Mouse (Mus musculus) MEL (cell line): ENCODE data around the gene Fbxw4. TPM values are rescaled to one million over a fixed set of nuclear protein-coding genes. Genes with fewer than 3 reads are reported as not detected.

Source experiments
- DNase-seq: peaks from one replicate; pipeline ENCODE4 v3.0.0; 2011; ENCODE audit warnings: low read depth, low spot score
- H3K27ac ChIP-seq: 2 replicates; pipeline ENCODE4 v1.5.1; 2012; ENCODE audit warnings: low read depth, mild to moderate bottlenecking, control low read depth, low read length, moderate library complexity; ENCODE audit not compliant: control insufficient read depth
- H3K27me3 ChIP-seq, 2 experiments: fragments of 150-350 bp in 1 of 2; sonication (generic) in 1 of 2; 2 replicates each; pipeline ENCODE4 v1.6.1; 2012; ENCODE audit warnings: low read length in 2 of 2, mild to moderate bottlenecking in 2 of 2, improper control_type of control experiment in 1 of 2, moderate library complexity in 1 of 2; ENCODE audit not compliant: insufficient read depth in 2 of 2, control insufficient read depth in 1 of 2
- H3K36me3 ChIP-seq, 2 experiments: 2 replicates each; pipeline ENCODE4 v1.6.1; 2012 to 2014; ENCODE audit warnings: low read length in 2 of 2, improper control_type of control experiment in 1 of 2, inconsistent platforms in 1 of 2, mild to moderate bottlenecking in 1 of 2; ENCODE audit not compliant: insufficient read depth in 2 of 2, control insufficient read depth in 1 of 2
- H3K4me1 ChIP-seq, 2 experiments: fragments of 150-350 bp in 1 of 2; sonication (generic) in 1 of 2; 2 replicates each; pipeline ENCODE4 v1.6.1; 2012; ENCODE audit warnings: low read length in 2 of 2, improper control_type of control experiment in 1 of 2, mild to moderate bottlenecking in 1 of 2; ENCODE audit not compliant: insufficient read depth in 2 of 2, control insufficient read depth in 1 of 2
- H3K4me3 ChIP-seq, 2 experiments: fragments of 150-350 bp in 1 of 2; sonication (generic) in 1 of 2; 2 replicates each; pipeline ENCODE4 v1.5.1; 2012; ENCODE audit warnings: low read depth in 2 of 2, low read length in 2 of 2, mild to moderate bottlenecking in 2 of 2, moderate library complexity in 2 of 2, control low read depth in 1 of 2, improper control_type of control experiment in 1 of 2; ENCODE audit not compliant: control insufficient read depth in 1 of 2, insufficient read depth in 1 of 2
- H3K79me2 ChIP-seq: 2 replicates; pipeline ENCODE4 v1.6.1; 2012; ENCODE audit warnings: mild to moderate bottlenecking, low read length, moderate library complexity; ENCODE audit not compliant: control insufficient read depth, poor library complexity, insufficient read depth
- H3K9ac ChIP-seq: 2 replicates; pipeline ENCODE4 v1.6.1; 2012; ENCODE audit warnings: low read depth, mild to moderate bottlenecking, control low read depth, low read length, moderate library complexity; ENCODE audit not compliant: control insufficient read depth, poor library complexity, severe bottlenecking
- H3K9me3 ChIP-seq: fragments of 150-350 bp; sonication (generic); replicated peaks from 2 replicates; pipeline ENCODE4 v1.6.1; 2012; ENCODE audit warnings: mild to moderate bottlenecking, low read length, improper control_type of control experiment, moderate library complexity; ENCODE audit not compliant: insufficient read depth
- BHLHE40 ChIP-seq: IDR thresholded peaks from 2 replicates; pipeline ENCODE4 v1.6.1; 2012; ENCODE audit warnings: low read depth, mild to moderate bottlenecking, inconsistent platforms, low read length, improper control_type of control experiment, borderline replicate concordance
- CHD1 ChIP-seq: IDR thresholded peaks from 2 replicates; pipeline ENCODE4 v1.6.1; 2012; ENCODE audit warnings: low read depth, mild to moderate bottlenecking, inconsistent platforms, low read length, improper control_type of control experiment
- CHD2 ChIP-seq: IDR thresholded peaks from 2 replicates; pipeline ENCODE4 v1.6.1; 2011; ENCODE audit warnings: low read length, improper control_type of control experiment
- CTCF ChIP-seq, 3 experiments: IDR thresholded peaks in 2 of 3; conservative IDR thresholded peaks in 1 of 3; 2 replicates each; pipeline ENCODE4 v1.5.1; 2011 to 2012; ENCODE audit warnings: low read length in 3 of 3, low read depth in 2 of 3, mild to moderate bottlenecking in 2 of 3, improper control_type of control experiment in 1 of 3, inconsistent platforms in 1 of 3, mixed read lengths in 1 of 3, moderate library complexity in 1 of 3; ENCODE audit not compliant: control insufficient read depth in 1 of 3, insufficient read depth in 1 of 3, poor library complexity in 1 of 3, severe bottlenecking in 1 of 3
- E2F4 ChIP-seq: IDR thresholded peaks from 2 replicates; pipeline ENCODE4 v1.6.1; 2011; ENCODE audit warnings: low read depth, low read length, improper control_type of control experiment, borderline replicate concordance
- ELF1 ChIP-seq: IDR thresholded peaks from 2 replicates; pipeline ENCODE4 v1.6.1; 2014; ENCODE audit warnings: low read depth, mild to moderate bottlenecking, inconsistent platforms, low read length, improper control_type of control experiment, moderate library complexity
- EP300 ChIP-seq, 2 experiments: IDR thresholded peaks; 2 replicates each; pipeline ENCODE4 v1.6.1; 2011; ENCODE audit warnings: improper control_type of control experiment in 2 of 2, low read length in 2 of 2, low read depth in 1 of 2, mild to moderate bottlenecking in 1 of 2
- GABPA ChIP-seq: IDR thresholded peaks from 2 replicates; pipeline ENCODE4 v1.6.1; 2012; ENCODE audit warnings: low read depth, mild to moderate bottlenecking, inconsistent platforms, low read length, improper control_type of control experiment, moderate library complexity
- HCFC1 ChIP-seq: IDR thresholded peaks from 2 replicates; pipeline ENCODE4 v1.6.1; 2012; ENCODE audit warnings: low read depth, mild to moderate bottlenecking, inconsistent platforms, low read length, improper control_type of control experiment, moderate library complexity
- JUND ChIP-seq: IDR thresholded peaks from 2 replicates; pipeline ENCODE4 v1.6.1; 2011; ENCODE audit warnings: low read depth, mild to moderate bottlenecking, improper control_type of control experiment, low read length
- KAT2A ChIP-seq: conservative IDR thresholded peaks from 2 replicates; pipeline ENCODE4 v1.6.1; 2012; ENCODE audit warnings: low read depth, low read length, improper control_type of control experiment, inconsistent platforms
- MAFK ChIP-seq: IDR thresholded peaks from 2 replicates; pipeline ENCODE4 v1.6.1; 2011; ENCODE audit warnings: low read depth, mild to moderate bottlenecking, low read length, improper control_type of control experiment, borderline replicate concordance
- MAX ChIP-seq: IDR thresholded peaks from 2 replicates; pipeline ENCODE4 v1.6.1; 2011; ENCODE audit warnings: low read length, improper control_type of control experiment
- MAZ ChIP-seq: IDR thresholded peaks from 2 replicates; pipeline ENCODE4 v1.6.1; 2012; ENCODE audit warnings: low read depth, mild to moderate bottlenecking, inconsistent platforms, low read length, improper control_type of control experiment
- MEF2A ChIP-seq: IDR thresholded peaks from 2 replicates; pipeline ENCODE4 v1.6.1; 2014; ENCODE audit warnings: low read depth, mild to moderate bottlenecking, inconsistent platforms, low read length, improper control_type of control experiment; ENCODE audit not compliant: poor library complexity, insufficient replicate concordance, severe bottlenecking; ENCODE audit errors: extremely low read depth
- MXI1 ChIP-seq: IDR thresholded peaks from 2 replicates; pipeline ENCODE4 v1.6.1; 2011; ENCODE audit warnings: mild to moderate bottlenecking, low read depth, low read length, improper control_type of control experiment
- MYC ChIP-seq: IDR thresholded peaks from 2 replicates; pipeline ENCODE4 v1.6.1; 2011; ENCODE audit warnings: low read depth, mild to moderate bottlenecking, low read length, improper control_type of control experiment, moderate library complexity
- NELFE ChIP-seq: IDR thresholded peaks from 2 replicates; pipeline ENCODE4 v1.6.1; 2011; ENCODE audit warnings: low read depth, low read length, improper control_type of control experiment
- NRF1 ChIP-seq: IDR thresholded peaks from 2 replicates; pipeline ENCODE4 v1.6.1; 2014; ENCODE audit warnings: low read depth, mild to moderate bottlenecking, inconsistent platforms, low read length, improper control_type of control experiment, moderate library complexity; ENCODE audit not compliant: poor library complexity, insufficient read depth, severe bottlenecking
- POLR2A ChIP-seq, 2 experiments: IDR thresholded peaks; 2 replicates each; pipeline ENCODE4 v1.6.1; 2011 to 2012; ENCODE audit warnings: low read length in 2 of 2, mild to moderate bottlenecking in 2 of 2, control low read depth in 1 of 2, improper control_type of control experiment in 1 of 2, low read depth in 1 of 2, moderate library complexity in 1 of 2; ENCODE audit not compliant: control insufficient read depth in 1 of 2, insufficient read depth in 1 of 2, poor library complexity in 1 of 2
- POLR2AphosphoS2 ChIP-seq: IDR thresholded peaks from 2 replicates; pipeline ENCODE4 v1.6.1; 2011; ENCODE audit warnings: low read length, improper control_type of control experiment
- POLR2AphosphoS5 ChIP-seq: IDR thresholded peaks from 2 replicates; pipeline ENCODE4 v1.6.1; 2012; ENCODE audit warnings: low read depth, borderline replicate concordance, mild to moderate bottlenecking, inconsistent platforms, low read length, moderate library complexity, mixed read lengths
- RAD21 ChIP-seq: IDR thresholded peaks from 2 replicates; pipeline ENCODE4 v1.6.1; 2011; ENCODE audit warnings: mild to moderate bottlenecking, low read depth, low read length, improper control_type of control experiment
- RCOR1 ChIP-seq: IDR thresholded peaks from 2 replicates; pipeline ENCODE4 v1.6.1; 2012; ENCODE audit warnings: low read depth, mild to moderate bottlenecking, inconsistent platforms, low read length, improper control_type of control experiment
- SIN3A ChIP-seq: IDR thresholded peaks from 2 replicates; pipeline ENCODE4 v1.6.1; 2012; ENCODE audit warnings: low read length, improper control_type of control experiment, inconsistent platforms
- TAL1 ChIP-seq: IDR thresholded peaks from 2 replicates; pipeline ENCODE4 v1.6.1; 2012; ENCODE audit warnings: mild to moderate bottlenecking, inconsistent platforms, low read length, moderate library complexity, mixed read lengths
- TBP ChIP-seq: IDR thresholded peaks from 2 replicates; pipeline ENCODE4 v1.8.0; 2011; ENCODE audit warnings: low read depth, low read length, improper control_type of control experiment
- TCF12 ChIP-seq: IDR thresholded peaks from 2 replicates; pipeline ENCODE4 v1.6.1; 2014; ENCODE audit warnings: low read depth, mild to moderate bottlenecking, inconsistent platforms, low read length, improper control_type of control experiment, moderate library complexity
- UBTF ChIP-seq: IDR thresholded peaks from 2 replicates; pipeline ENCODE4 v1.6.1; 2012; ENCODE audit warnings: low read depth, mild to moderate bottlenecking, inconsistent platforms, low read length, improper control_type of control experiment, moderate library complexity, borderline replicate concordance; ENCODE audit not compliant: insufficient read depth
- USF1 ChIP-seq: IDR thresholded peaks from 2 replicates; pipeline ENCODE4 v1.6.1; 2014; ENCODE audit warnings: low read depth, mild to moderate bottlenecking, inconsistent platforms, low read length, improper control_type of control experiment, moderate library complexity
- USF2 ChIP-seq, 2 experiments: IDR thresholded peaks; 2 replicates each; pipeline ENCODE4 v1.6.1; 2011 to 2012; ENCODE audit warnings: improper control_type of control experiment in 2 of 2, low read length in 2 of 2, borderline replicate concordance in 1 of 2, inconsistent platforms in 1 of 2, low read depth in 1 of 2, mild to moderate bottlenecking in 1 of 2; ENCODE audit not compliant: insufficient read depth in 1 of 2
- ZC3H11A ChIP-seq: IDR thresholded peaks from 2 replicates; pipeline ENCODE4 v1.6.1; 2012; ENCODE audit warnings: low read depth, mild to moderate bottlenecking, inconsistent platforms, low read length, improper control_type of control experiment
- ZKSCAN1 ChIP-seq: IDR thresholded peaks from 2 replicates; pipeline ENCODE4 v1.6.1; 2012; ENCODE audit warnings: low read depth, mild to moderate bottlenecking, inconsistent platforms, low read length, improper control_type of control experiment, moderate library complexity
- ZNF384 ChIP-seq: IDR thresholded peaks from 2 replicates; pipeline ENCODE4 v1.6.1; 2012; ENCODE audit warnings: low read depth, mild to moderate bottlenecking, inconsistent platforms, low read length, improper control_type of control experiment
- polyA plus RNA-seq, 2 experiments: library from polyadenylated mRNA; stranded (reverse) in 1 of 2; unstranded in 1 of 2; fragments of >175 nt in 1 of 2; fragments of >200 nt in 1 of 2; gene quantifications; 2 replicates each; pipeline versions ENCODE4 v1.2.1 to v1.2.4; 2012; ENCODE audit warnings: low replicate concordance in 2 of 2, low read depth in 1 of 2; ENCODE audit not compliant: insufficient read length in 2 of 2, insufficient read depth in 1 of 2, missing spikeins in 1 of 2
- total RNA-seq: library from RNA; depleted of rRNA; stranded (reverse); fragments of 300-350 nt; gene quantifications from 2 replicates; pipeline ENCODE4 v1.2.3, GENCODE M21; 2012; rRNA removed

Fbxw4 gene
- 9.4 and 12.4 TPM in 2 replicates for total RNA-seq
- 10 to 100 TPM in 1 of 2 experiments, not detected in 1; 45.3 TPM for polyA plus RNA-seq

DNA sequence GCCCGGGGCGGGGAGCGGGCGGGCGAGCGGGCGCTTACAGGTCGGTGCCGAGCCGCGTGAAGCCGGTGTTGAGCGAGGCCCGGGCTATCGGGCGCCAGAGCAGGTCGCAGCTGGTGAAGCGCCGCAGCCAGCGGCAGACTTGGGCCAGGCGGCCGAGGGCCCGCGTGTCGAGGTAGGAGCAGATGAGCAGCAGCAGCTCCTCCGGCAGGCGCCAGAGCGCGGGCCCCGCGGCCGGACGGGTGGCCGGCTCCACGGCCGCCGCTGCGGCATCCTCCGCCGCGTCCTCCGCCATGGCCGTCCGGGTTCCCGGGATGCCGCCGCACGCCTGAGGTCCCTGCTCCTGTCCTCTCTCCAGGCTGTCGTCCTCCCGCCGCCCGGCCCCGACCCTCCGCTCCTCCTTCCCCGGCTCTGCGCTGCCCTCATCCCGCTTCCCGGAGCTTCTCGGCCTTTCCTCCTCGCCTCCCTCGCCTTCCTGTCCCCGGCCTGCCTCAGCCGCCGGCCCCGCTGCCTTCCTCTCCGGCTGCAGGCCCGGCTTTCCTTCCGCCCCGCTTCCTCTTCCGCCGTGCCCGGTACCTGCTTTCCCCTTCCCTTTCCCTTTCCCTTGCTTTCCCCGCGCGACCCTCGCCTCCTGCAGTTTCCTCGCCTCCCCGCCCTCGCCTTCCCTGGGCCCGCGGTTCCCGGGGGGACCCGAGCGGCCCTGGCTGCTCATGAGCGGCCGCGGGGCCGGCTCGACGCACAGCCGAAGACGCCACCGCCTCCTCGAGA is at the start of gene Fbxw4:
Fbxw4 (minus strand) TSS at position 575 of the 765 bp plus-strand sequence.
- peak within 1 kb of the TSS; percentile 84 to 87 for H3K4me3 ChIP-seq
- H3K36me3 ChIP-seq = peaks cover 0 to 23% of the 10 kb centered on the region in 2 experiments; a peak in 2 of 4 replicates
- H3K4me1 ChIP-seq = peaks cover 11 to 18% of the 10 kb centered on the region in 2 experiments
- no peaks in the 10 kb centered on the region for H3K27me3 ChIP-seq
- no peaks in the 10 kb centered on the region for H3K9me3 ChIP-seq
- peak within 1 kb of the TSS; percentile 88 for H3K27ac ChIP-seq
- peaks cover 19% of the 10 kb centered on the region for H3K79me2 ChIP-seq
- H3K9ac ChIP-seq = peak within 1 kb of the TSS; percentile 95
- DNase-seq = peak; percentile 57
- TF ChIP-seq ZC3H11A (no peak), TBP (peak; percentile 0; the same call in 1 of the 2 replicates), NRF1 (no peak), E2F4 (no peak), RCOR1 (no peak; the same call in 1 of the 2 replicates), MAFK (no peak), CTCF (IDR thresholded peaks at IDR 0.05 in 2 of 3, conservative IDR thresholded peaks at IDR 0.05 in 1 of 3; ENCODE audit: control insufficient read depth in 1 of 3, insufficient read depth in 1 of 3, low read depth in 2 of 3, low read length in 3 of 3, poor library complexity in 1 of 3, severe bottlenecking in 1 of 3) (no peak), MEF2A (no peak), MAX (0 out of 2 replicates have a peak, but pooled peaks have one; percentile 19), POLR2AphosphoS5 (no peak), MYC (0 out of 2 replicates have a peak, but pooled peaks have one; percentile 26), RAD21 (no peak), USF2 (IDR thresholded peaks at IDR 0.05; ENCODE audit: borderline replicate concordance in 1 of 2, insufficient read depth in 1 of 2, low read depth in 1 of 2, low read length in 2 of 2) (no peak), UBTF (peak; percentile 16; the same call in 1 of the 2 replicates), MAZ (0 out of 2 replicates have a peak, but pooled peaks have one; percentile 54), GABPA (no peak), NELFE (peak; percentile 91), POLR2AphosphoS2 (peak; percentile 94), MXI1 (no peak; the same call in none of the 2 replicates), JUND (no peak), USF1 (no peak), ZKSCAN1 (0 out of 2 replicates have a peak, but pooled peaks have one; percentile 27), TCF12 (0 out of 2 replicates have a peak, but pooled peaks have one; percentile 6), HCFC1 (peak; percentile 69), EP300 (IDR thresholded peaks at IDR 0.05; ENCODE audit: low read depth in 1 of 2, low read length in 2 of 2) (no peak), CHD1 (peak; percentile 18; the same call in 1 of the 2 replicates), POLR2A (IDR thresholded peaks at IDR 0.05; ENCODE audit: control insufficient read depth in 1 of 2, insufficient read depth in 1 of 2, low read depth in 1 of 2, low read length in 2 of 2, poor library complexity in 1 of 2) (peak; percentile 89 to 99), ZNF384 (no peak), KAT2A (no peak; the same call in 1 of the 2 replicates), ELF1 (no peak), BHLHE40 (no peak), CHD2 (no peak), TAL1 (no peak), SIN3A (peak; percentile 61)
